Mouse (Mus musculus): ENCODE measurements around the gene Cdh4. TPM values are rescaled to one million over a fixed set of nuclear protein-coding genes. Genes with fewer than 3 reads are reported as not detected.
A peak's percentile ranks its signal among the peaks of the same experiment; 100 is the strongest.

Cdh4 gene
- 58.2 and 66.6 TPM in 2 replicates for polyA plus RNA-seq (2015; fragmentation: Nextera tagmentation; extraction: Ambion mirVana)

- H3K4me1 ChIP-seq = peaks cover 42% of the 10 kb centered on the region
- no peaks in the 10 kb centered on the region for H3K36me3 ChIP-seq
- H3K9ac ChIP-seq (replicated peaks) = peak within 1 kb of the TSS; percentile 73
- H3K4me3 ChIP-seq = peak within 1 kb of the TSS; percentile 75
- WGBS = under 1% methylated on average over 32 of the region's 40 CpGs
- peak within 1 kb of the TSS; percentile 93 for H3K4me2 ChIP-seq (replicated peaks)
- no peaks in the 10 kb centered on the region for H3K9me3 ChIP-seq
- peak; percentile 89 for ATAC-seq (replicated peaks)
- H3K27me3 ChIP-seq = no peaks in the 10 kb centered on the region
- H3K27ac ChIP-seq (replicated peaks) = peak within 1 kb of the TSS; percentile 87
These were observed at the start of gene Cdh4 for GRCm38 (mm10) chr2:179442191-179442540. Gene Cdh4 (plus strand): TSS chr2:179442431.

DNA sequence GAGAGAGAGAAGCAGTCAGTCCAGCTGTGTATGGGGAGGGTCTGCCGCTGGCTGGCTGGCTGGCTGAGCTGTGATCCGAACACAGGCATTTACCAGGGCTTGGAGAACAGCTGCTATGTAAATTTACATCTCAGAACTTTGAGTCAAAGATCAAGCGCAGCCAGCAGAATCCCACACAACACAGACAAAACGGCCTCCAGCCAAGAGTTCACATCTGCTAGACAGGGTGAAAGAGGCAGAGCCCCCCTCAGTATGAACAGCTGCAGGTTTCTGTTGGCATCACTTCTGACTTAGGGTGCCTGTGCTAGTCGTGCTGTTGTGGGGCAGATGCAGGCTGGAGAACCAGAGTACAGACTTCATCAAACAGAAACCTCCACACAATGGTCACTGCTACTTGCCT is 46.8 kb upstream of the Cdh4 start:
- H3K9me3 ChIP-seq = no peaks in the 10 kb centered on the region
- no peak overlapping the region for H3K4me2 ChIP-seq (replicated peaks)
- H3K4me1 ChIP-seq = peaks cover 21% of the 10 kb centered on the region
- H3K4me3 ChIP-seq = no peak overlapping the region
- no peaks in the 10 kb centered on the region for H3K27me3 ChIP-seq
- ATAC-seq (replicated peaks) = no peak
- no peak overlapping the region for H3K9ac ChIP-seq (replicated peaks)
- no peak overlapping the region for H3K27ac ChIP-seq (replicated peaks)
- H3K36me3 ChIP-seq = no peaks in the 10 kb centered on the region
- WGBS = 75% methylated on average over 5 of the region's 5 CpGs

DNA sequence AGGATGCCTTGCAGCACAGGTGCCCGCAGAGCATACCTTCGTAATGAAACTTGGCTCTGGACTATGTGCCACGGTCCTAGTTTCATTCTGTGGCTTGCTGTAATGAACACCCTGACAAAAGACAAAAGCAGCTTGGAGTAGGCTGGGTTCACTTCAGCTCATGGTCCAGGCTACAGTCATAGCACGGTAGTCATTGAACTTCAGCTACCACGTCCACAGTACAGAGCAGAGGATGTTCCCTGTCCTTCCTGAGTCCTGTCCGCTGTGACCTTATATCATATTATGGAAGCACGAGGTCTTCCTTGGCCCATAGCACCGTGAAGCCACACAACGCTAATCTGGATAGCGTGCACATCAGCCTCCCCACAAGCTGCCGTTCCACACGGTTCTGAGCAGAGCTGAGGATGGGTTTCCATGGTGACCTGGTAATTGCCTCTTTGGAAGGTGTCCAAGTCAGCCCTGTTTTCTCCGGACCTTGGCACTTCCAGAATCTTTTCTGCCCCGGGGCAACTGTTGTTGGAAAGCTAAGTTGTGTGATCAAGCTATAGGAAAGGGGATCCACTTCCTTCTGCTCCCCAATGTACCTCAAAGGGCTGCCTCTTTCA is 42.5 kb upstream of the Cdh4 start:
- H3K27me3 ChIP-seq = no peaks in the 10 kb centered on the region
- no peak overlapping the region for H3K4me3 ChIP-seq
- WGBS = 39% methylated on average over 14 of the region's 14 CpGs
- no peak overlapping the region for H3K4me2 ChIP-seq (replicated peaks)
- no peak overlapping the region for H3K9ac ChIP-seq (replicated peaks)
- H3K27ac ChIP-seq (replicated peaks) = no peak overlapping the region
- H3K36me3 ChIP-seq = no peaks in the 10 kb centered on the region
- ATAC-seq (replicated peaks) = peak; percentile 91
- H3K4me1 ChIP-seq = peaks cover 8% of the 10 kb centered on the region
- H3K9me3 ChIP-seq = no peaks in the 10 kb centered on the region

DNA sequence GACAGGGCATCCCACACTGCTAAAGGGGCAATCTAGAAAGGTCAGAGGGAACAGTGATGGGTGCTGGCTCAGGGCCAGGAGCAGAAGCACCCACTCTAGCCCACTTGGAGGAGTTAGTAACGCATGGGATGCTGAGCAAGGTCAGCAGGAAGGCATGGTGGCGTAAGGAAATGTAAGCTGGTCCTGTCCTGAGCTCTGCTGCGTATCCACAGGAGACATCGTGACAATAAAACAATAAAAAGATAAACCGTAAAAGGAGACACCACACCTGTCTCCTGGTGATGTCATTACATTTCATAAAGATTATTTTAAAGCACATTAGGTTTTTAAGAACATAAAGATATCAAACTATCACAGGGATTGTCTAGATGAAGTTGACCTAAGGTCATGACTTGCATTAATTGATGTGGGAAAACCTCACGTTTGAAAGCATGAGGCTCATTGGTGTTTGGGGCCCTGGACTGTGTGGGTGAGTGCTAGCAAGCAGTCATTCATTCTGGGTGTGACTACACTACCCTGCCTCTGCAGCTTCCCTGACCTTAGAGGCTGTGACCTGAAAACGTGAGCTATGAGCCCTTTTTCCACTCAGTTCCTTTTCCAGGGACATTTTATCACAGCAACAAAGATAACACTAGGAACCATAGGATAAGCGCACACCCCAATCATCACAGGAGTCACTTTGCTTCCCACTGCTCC is 31.2 kb upstream of the Cdh4 start:
- Histone ChIP-seq H3K27ac (replicated peaks) (no peak overlapping the region), H3K27me3 (no peaks in the 10 kb centered on the region), H3K9ac (replicated peaks) (no peak overlapping the region), H3K4me1 (no peaks in the 10 kb centered on the region), H3K4me2 (replicated peaks) (no peak overlapping the region), H3K36me3 (no peaks in the 10 kb centered on the region), H3K4me3 (no peak overlapping the region), H3K9me3 (no peaks in the 10 kb centered on the region)
- 77% methylated on average over 8 of the region's 8 CpGs for WGBS
- ATAC-seq (replicated peaks) = no peak

DNA sequence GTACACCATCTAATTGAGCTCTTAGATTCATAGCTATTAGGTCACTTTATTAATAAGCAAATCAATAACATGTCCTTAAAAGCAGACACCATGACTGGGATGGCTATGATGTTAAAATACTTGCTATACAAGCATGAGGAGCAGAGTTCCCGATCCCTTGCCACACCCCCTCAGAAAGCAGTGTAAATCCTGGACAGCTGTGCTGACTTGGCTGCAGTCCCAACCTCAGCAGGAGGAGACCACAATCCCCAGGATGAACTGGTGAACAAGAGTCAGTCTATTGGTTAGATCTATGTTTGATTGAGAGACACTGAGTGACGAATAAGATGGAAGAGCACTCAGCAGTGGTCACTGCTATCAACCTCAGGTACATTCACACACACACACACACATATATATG is 29.3 kb upstream of the Cdh4 start:
- H3K4me2 ChIP-seq (replicated peaks) = no peak overlapping the region
- no peak overlapping the region for H3K27ac ChIP-seq (replicated peaks)
- no peak for ATAC-seq (replicated peaks)
- peaks cover 8% of the 10 kb centered on the region for H3K4me1 ChIP-seq
- H3K36me3 ChIP-seq = no peaks in the 10 kb centered on the region
- no peak overlapping the region for H3K4me3 ChIP-seq
- no peaks in the 10 kb centered on the region for H3K27me3 ChIP-seq
- 67% methylated on average over 2 of the region's 2 CpGs for WGBS
- H3K9ac ChIP-seq (replicated peaks) = no peak overlapping the region
- H3K9me3 ChIP-seq = no peaks in the 10 kb centered on the region

GRCm38 (mm10) chr2:179414253-179414652 is 28.0 kb upstream of the Cdh4 start:
- 62% methylated on average over 11 of the region's 11 CpGs for WGBS
- no peak overlapping the region for H3K9ac ChIP-seq (replicated peaks)
- no peaks in the 10 kb centered on the region for H3K27me3 ChIP-seq
- no peak overlapping the region for H3K4me2 ChIP-seq (replicated peaks)
- no peaks in the 10 kb centered on the region for H3K9me3 ChIP-seq
- no peaks in the 10 kb centered on the region for H3K36me3 ChIP-seq
- peaks cover 8% of the 10 kb centered on the region for H3K4me1 ChIP-seq
- ATAC-seq (replicated peaks) = no peak
- no peak overlapping the region for H3K4me3 ChIP-seq
- no peak overlapping the region for H3K27ac ChIP-seq (replicated peaks)

DNA sequence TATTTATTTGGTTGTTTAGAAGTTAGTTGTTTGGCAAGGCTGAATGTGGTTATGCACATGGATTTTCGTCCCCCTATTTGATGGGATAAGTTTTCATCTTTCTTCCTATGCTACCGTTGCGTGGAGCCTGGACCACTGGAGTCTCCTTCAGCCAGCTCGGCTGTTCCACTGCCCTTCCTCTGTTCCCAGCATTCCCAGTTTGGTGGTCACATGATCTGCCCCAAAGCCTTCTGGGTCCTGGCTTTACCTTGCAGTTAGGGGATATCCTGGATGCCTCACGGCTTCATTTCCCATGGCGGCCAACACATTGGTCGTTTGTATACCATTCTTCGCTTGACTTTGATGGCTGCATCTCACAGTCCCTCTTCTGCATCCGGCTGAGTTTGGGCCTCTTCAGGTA is 27.5 kb upstream of the Cdh4 start:
- 96% methylated on average over 9 of the region's 9 CpGs for WGBS
- H3K27me3 ChIP-seq = no peaks in the 10 kb centered on the region
- no peak for ATAC-seq (replicated peaks)

DNA sequence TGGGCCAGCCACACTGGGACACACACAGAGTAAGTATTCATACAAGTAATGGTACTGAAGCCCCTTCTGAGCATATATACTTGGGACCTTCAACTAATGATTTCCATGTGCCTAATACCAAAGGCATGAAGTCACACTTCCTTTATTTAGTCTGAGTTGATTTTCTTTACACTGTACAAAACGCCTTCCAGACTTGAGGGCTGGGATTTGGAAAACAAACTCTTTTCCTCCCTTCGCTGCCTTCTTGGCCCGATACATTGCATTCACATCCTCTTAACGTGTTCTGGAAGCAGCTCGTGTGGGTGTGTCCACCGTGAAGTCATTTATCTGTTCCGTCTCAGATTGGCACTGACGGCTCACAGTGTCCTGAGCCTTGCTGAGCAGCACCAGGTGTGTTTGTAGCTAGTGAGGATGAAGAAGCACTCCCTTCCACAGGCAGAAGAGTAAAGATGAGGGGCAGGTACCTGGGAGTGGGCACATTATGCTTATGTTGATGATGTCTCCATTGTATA is 26.3 kb upstream of the Cdh4 start:
- Histone ChIP-seq H3K4me2 (replicated peaks) (no peak overlapping the region), H3K9ac (replicated peaks) (no peak overlapping the region), H3K4me1 (peaks cover 8% of the 10 kb centered on the region), H3K9me3 (no peaks in the 10 kb centered on the region), H3K27ac (replicated peaks) (no peak overlapping the region), H3K36me3 (no peaks in the 10 kb centered on the region), H3K4me3 (no peak overlapping the region), H3K27me3 (no peaks in the 10 kb centered on the region)
- 64% methylated on average over 8 of the region's 8 CpGs for WGBS
- no peak for ATAC-seq (replicated peaks)

More for the DNA sequence above, 27.5 kb upstream of the Cdh4 start:
- Histone ChIP-seq H3K4me3 (no peak overlapping the region), H3K27ac (replicated peaks) (no peak overlapping the region), H3K9ac (replicated peaks) (no peak overlapping the region), H3K4me2 (replicated peaks) (no peak overlapping the region), H3K4me1 (peaks cover 8% of the 10 kb centered on the region), H3K9me3 (no peaks in the 10 kb centered on the region), H3K36me3 (no peaks in the 10 kb centered on the region)

- Histone ChIP-seq H3K27ac (replicated peaks) (no peak overlapping the region), H3K9ac (replicated peaks) (no peak overlapping the region), H3K9me3 (no peaks in the 10 kb centered on the region), H3K36me3 (no peaks in the 10 kb centered on the region), H3K4me1 (peaks cover 8% of the 10 kb centered on the region), H3K4me3 (no peak overlapping the region), H3K27me3 (no peaks in the 10 kb centered on the region), H3K4me2 (replicated peaks) (no peak overlapping the region)
- no peak for ATAC-seq (replicated peaks)
- 53% methylated on average over 16 of the region's 16 CpGs for whole genome bisulfite sequencing
These were observed 25.5 kb upstream of the Cdh4 start for GRCm38 (mm10) chr2:179416587-179417227.

GRCm38 (mm10) chr2:179425602-179426001 is 16.6 kb upstream of the Cdh4 start:
- no peak overlapping the region for H3K4me3 ChIP-seq
- H3K4me1 ChIP-seq = 0 out of 2 replicates have a peak, but pooled peaks cover 6% of the 10 kb centered on the region
- no peak overlapping the region for H3K27ac ChIP-seq (replicated peaks)
- H3K36me3 ChIP-seq = no peaks in the 10 kb centered on the region
- H3K27me3 ChIP-seq = no peaks in the 10 kb centered on the region
- no peak for ATAC-seq (replicated peaks)
- no peak overlapping the region for H3K9ac ChIP-seq (replicated peaks)
- H3K9me3 ChIP-seq = no peaks in the 10 kb centered on the region
- no peak overlapping the region for H3K4me2 ChIP-seq (replicated peaks)
- 94% methylated on average over 3 of the region's 3 CpGs for WGBS

DNA sequence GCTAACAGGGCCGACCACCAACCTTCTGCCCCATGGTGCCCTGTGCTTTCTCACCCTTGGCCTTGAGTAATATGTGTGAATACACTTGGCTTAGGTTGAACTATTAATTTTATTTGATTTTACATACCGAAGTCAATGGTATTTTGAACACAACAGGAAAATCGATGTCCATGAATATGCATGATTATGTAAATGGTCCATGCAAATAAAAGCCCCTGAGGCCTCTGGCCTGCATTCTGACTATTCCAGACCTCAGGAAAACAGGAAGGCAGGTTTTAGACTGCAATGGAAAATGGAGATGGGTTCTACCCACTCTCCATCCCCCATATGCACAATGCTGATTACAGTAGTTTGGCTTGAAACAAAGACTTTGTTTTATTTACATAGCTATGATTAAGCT is 13.3 kb upstream of the Cdh4 start:
- H3K9me3 ChIP-seq = no peaks in the 10 kb centered on the region
- H3K4me3 ChIP-seq = no peak overlapping the region
- no peak for ATAC-seq (replicated peaks)
- no peak overlapping the region for H3K27ac ChIP-seq (replicated peaks)
- no peaks in the 10 kb centered on the region for H3K27me3 ChIP-seq
- no peaks in the 10 kb centered on the region for H3K36me3 ChIP-seq
- 0 out of 2 replicates have a peak, but pooled peaks cover 6% of the 10 kb centered on the region for H3K4me1 ChIP-seq
- WGBS = 64% methylated on average over 3 of the region's 3 CpGs
- H3K9ac ChIP-seq (replicated peaks) = no peak overlapping the region
- H3K4me2 ChIP-seq (replicated peaks) = no peak overlapping the region

GRCm38 (mm10) chr2:179440161-179440560 is 2.1 kb upstream of the Cdh4 start:
- no peak for ATAC-seq (replicated peaks)

More at GRCm38 (mm10) chr2:179440161-179440560, 2.1 kb upstream of the Cdh4 start:
- no peaks in the 10 kb centered on the region for H3K27me3 ChIP-seq
- H3K36me3 ChIP-seq = no peaks in the 10 kb centered on the region
- H3K9ac ChIP-seq (replicated peaks) = no peak overlapping the region
- no peak overlapping the region for H3K4me3 ChIP-seq
- peaks cover 31% of the 10 kb centered on the region for H3K4me1 ChIP-seq
- no peak overlapping the region for H3K4me2 ChIP-seq (replicated peaks)
- WGBS = 25% methylated on average over 9 of the region's 9 CpGs
- H3K27ac ChIP-seq (replicated peaks) = no peak overlapping the region
- H3K9me3 ChIP-seq = no peaks in the 10 kb centered on the region
